Mouse (Mus musculus): ENCODE results near the gene Rfx3.

Gene Rfx3

DNA sequence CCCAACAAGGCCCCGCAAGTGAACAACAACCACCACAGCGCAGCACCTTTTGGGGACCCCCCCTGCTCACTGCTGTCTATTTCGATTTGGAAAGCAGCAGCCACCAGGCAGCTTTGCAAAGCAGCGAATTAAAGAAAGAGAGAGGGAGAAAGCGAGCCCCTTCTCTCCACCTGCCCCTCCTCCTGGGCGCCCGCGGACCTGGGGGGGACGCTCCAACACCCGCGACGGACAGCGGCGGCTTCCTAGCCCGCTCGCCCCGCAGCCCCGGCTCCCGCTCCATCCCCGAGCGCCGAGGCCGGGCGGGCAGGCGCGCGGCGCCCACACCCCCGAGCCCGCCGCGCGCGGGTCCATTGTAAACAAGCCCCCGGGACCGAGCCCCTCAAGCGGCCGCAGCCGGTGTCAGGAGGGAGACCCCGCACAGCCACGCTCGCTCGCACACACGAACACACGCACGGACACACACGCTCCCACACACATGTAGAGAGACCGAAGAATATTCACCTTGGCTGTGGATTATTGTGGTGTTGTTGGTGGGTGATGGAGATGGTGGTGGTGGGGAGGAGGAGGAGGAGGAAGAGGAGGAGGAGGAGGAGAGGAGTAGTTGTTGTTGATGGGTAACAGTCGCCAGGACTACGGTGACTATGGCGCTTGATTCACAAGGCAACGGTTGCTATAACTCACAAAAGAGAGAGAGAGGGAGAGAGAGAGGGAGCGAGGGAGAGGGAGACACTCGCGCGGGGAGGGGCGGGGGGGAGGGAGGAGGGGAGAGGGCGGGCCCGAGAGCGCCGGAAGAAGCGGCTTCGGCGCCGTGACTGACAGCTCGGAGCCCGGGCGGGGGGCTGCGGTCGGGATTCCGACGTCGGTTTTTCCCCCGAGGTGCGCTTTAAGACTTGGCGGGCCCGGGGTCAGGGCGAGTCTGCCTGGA lies at the start of gene Rfx3:
Rfx3 (minus strand) TSS at position 696 of the 925 bp plus-strand sequence.
- DNase-seq (ENCODE audit: low read depth in 1 of 2, low spot score in 2 of 2) = no peak

DNA sequence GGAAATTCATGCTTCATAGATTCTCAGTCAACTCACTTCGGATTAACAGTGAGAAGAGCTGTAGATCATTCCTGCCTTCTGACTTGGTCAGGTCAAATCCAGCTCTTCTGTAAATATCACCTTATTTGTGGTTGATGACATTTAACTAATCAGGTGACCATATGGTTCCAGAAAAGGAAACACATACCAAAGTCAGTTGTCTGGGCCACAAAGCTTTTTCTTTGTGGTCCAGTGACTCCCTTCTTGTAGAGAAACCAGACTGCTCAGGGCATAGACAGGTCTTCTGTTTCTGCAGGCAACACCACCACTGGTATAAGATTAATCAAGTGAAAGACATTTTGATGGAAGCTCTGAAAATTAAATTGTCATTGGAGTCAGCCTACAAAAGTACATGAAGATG lies 41.1 kb upstream of the Rfx3 start:
- no peak for DNase-seq (ENCODE audit: low read depth in 1 of 2, low spot score in 2 of 2)

GRCm38 (mm10) chr19:28051571-28051970 lies 40.6 kb upstream of the Rfx3 start:
- DNase-seq (ENCODE audit: low read depth in 1 of 2, low spot score in 2 of 2) = no peak

GRCm38 (mm10) chr19:28049280-28049679 lies 38.3 kb upstream of the Rfx3 start:
- no peak for DNase-seq (ENCODE audit: low read depth in 1 of 2, low spot score in 2 of 2)

GRCm38 (mm10) chr19:28046806-28047205 lies 35.8 kb upstream of the Rfx3 start:
- no peak for DNase-seq (ENCODE audit: low read depth in 1 of 2, low spot score in 2 of 2)

DNA sequence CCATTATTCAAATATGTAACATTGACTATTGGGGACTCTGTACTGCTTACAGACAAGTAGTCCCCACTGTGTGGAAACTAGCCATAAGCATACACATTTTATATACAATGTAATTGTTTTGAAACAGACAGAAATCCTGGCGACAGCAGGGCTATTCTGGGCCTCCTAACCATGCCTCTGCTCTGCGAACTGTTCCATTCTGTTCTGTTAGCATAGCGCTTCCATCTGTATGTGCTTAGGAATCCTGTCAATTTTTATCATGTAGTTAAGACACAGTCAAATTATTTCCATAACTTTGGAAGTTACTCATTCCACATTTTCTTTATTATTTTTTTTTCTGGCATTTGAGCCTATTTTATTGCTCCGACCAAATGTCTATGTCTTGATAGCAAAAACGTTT lies 34.0 kb upstream of the Rfx3 start:
- no peak for DNase-seq (ENCODE audit: low read depth in 1 of 2, low spot score in 2 of 2)

DNA sequence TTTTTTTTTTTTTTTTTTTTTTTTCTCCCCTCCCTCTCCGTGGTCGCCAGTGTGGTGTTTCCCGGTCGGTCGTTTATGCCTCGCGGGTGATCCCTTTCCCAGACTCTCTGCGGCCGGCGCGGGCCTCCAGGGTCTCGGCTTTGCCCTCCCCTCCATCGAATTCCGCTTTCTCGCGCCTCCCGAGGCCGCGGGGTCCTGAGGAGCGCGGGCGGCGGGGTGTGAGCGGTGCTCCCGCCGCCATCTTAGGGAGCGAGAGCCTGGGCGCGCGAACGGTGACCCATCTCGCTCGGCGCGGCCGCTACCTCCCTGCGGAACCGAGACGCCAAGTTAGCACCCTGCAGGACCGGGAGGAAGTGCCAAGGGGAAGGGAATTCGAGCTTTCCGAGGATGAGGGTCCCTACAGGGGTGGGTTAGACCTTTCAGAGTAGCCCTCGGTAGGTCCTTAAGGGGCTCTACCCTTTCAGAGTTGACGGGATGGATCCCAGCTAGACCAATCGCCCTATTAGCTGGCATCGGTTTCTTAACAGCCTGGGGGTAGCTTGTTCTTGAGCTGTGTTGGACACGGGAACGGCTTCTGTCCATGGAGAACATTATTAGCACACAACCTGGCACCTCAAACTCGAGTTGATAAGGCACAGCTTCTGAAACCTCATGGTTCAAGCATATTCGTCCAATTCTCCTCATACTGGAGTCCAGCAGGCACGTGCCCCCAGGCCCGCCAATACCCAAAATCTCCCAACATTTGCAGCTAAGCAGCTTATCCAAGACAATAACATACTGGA lies 943 bp upstream of the Rfx3 start:
- peak; percentile 37 to 70 for DNase-seq (ENCODE audit: low read depth in 1 of 2, low spot score in 2 of 2)

- peak; percentile 83 to 89 for DNase-seq (ENCODE audit: low read depth in 1 of 2, low spot score in 2 of 2)
Measured at GRCm38 (mm10) chr19:28011396-28011717, 391 bp upstream of the Rfx3 start.

GRCm38 (mm10) chr19:28009587-28010281 lies 1.2 kb downstream of the Rfx3 start:
- no peak for DNase-seq (ENCODE audit: low read depth in 1 of 2, low spot score in 2 of 2)

DNA sequence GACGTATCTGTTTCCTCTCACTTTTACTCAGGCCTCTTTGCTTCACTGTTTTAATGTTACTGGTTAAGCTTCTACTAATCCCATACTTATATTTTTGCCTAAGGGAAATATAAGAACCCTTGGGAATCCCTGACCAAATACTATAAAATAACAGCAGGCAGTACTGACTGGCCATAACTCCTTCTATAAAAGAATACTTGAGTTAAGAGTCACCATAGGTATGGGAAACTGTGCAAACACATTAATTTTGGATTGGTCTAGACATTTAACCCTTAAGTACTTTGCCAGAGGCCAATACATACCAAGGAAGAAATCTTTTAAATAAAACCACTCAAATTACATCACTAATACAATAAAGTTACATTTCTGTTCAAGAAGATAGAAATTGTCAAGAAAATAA lies 6.8 kb downstream of the Rfx3 start:
- no peak for DNase-seq (ENCODE audit: low read depth in 1 of 2, low spot score in 2 of 2)

DNA sequence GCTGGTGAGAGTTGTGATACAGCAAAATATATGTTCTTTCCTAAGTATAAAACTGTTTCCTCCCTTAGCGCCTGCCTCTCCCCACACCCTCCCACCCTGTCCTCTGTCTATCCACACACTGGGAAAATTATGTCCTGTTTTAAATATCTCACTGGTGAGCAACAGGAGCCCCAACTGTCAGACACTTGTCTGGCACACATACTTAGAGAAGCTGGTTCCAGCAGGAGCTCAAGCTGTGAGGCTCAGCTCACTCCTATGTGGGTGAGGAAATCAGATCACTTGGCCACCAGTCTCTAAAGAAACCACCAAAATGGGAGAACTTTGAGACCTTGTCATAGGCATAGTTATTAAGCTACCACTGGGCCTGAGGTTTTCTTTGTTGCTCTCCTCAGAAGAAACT lies 7.5 kb downstream of the Rfx3 start:
- no peak for DNase-seq (ENCODE audit: low read depth in 1 of 2, low spot score in 2 of 2)

DNA sequence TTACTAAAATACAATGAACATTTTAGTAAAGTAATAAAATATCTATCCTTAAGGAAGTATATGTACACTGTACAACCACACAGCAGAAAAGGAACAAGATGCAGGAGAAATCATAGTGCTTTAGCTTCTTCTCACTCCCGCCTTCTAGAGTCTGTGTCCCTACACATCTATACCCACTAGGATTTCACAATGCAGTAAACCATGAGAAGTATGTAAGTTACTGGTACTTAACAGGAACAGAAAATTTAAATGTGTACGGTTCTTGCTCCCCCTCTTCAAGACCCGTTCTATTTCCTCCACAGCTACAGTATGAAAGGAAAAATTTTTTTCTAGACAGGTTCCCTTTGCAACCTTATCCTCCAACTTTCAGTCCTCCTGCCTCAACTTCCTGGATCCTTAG lies 8.3 kb downstream of the Rfx3 start:
- no peak for DNase-seq (ENCODE audit: low read depth in 1 of 2, low spot score in 2 of 2)

- DNase-seq (ENCODE audit: low read depth in 1 of 2, low spot score in 2 of 2) = no peak
Measured at GRCm38 (mm10) chr19:27992800-27993199, 18.2 kb downstream of the Rfx3 start.

DNA sequence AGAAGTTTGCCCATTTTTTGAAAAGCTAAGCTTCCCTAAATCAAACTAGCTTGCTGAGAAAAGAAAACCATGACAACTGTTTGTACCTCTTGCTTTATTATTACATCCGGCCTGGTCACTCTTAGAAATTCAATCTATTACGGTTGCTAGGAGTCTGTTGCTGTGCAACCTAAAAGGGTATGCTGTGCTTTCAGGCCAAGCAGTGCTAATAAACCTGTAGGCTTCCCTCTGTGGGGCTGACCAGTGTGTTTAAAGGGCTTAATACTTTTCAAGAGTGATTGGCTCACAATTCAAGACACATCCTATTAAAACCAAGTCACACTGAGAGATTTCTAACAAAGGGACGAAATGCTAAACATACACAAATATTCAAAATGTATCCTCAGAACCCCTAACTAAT lies 22.2 kb downstream of the Rfx3 start:
- no peak for DNase-seq (ENCODE audit: low read depth in 1 of 2, low spot score in 2 of 2)

DNA sequence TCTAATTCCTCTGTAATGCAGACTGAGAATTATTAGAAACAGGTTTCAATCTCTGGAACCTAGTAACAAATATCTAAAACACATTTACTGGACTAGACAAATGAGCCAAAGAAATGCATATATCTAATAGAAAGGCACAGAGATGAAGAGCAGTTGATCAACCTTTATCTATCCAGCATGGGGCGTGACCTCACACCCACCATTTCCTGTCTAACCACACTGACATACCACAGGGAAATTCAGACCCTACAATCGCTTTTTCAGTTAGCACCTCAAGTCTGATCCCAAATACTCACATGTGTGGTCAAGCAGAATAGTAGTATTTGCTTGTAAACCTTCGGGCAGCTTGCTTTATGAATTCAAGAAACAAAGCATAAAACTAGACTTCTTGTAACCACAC lies 43.4 kb downstream of the Rfx3 start:
- DNase-seq (ENCODE audit: low read depth in 1 of 2, low spot score in 2 of 2) = no peak

DNA sequence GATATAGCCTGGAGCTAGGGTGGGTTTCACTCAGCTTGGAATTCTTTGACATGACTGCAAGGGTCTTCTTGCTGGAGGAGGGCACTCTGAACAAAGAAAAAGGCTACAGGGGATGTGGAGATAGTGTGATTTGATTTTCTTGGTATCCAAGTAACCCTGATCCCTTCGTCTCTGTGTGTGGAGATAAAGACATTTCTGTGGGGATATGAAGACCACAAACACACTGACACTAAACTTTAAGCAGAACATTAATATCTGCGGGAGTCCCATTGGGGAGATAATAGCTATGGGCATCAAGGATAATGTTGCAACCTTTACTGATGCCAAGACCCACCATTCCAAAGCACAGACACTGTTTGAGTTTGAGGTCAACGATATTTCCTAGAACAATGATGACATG lies 49.7 kb downstream of the Rfx3 start:
- no peak for DNase-seq (ENCODE audit: low read depth in 1 of 2, low spot score in 2 of 2)

GRCm38 (mm10) chr19:27935453-27935852 lies 75.5 kb downstream of the Rfx3 start:
- DNase-seq (ENCODE audit: low read depth in 1 of 2, low spot score in 2 of 2) = no peak

DNA sequence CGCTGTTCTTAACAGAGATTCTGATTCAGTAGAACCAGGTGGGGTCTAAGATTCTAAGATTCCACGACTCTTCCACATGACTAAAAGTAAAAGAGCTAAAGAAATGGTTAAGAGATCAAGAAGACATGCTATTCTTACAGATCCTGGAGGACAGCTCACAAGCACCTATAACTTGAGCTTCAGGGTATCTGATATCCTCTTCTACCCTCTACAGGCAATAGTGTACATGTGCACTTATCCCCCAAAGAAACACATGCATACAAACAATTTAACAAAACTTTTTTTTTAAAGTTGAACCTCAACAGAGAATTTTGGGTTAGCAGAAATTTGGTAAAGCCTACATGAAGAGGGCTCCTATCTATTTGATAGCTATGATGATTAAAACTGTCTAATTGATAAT lies 79.8 kb downstream of the Rfx3 start:
- DNase-seq (ENCODE audit: low read depth in 1 of 2, low spot score in 2 of 2) = no peak

DNA sequence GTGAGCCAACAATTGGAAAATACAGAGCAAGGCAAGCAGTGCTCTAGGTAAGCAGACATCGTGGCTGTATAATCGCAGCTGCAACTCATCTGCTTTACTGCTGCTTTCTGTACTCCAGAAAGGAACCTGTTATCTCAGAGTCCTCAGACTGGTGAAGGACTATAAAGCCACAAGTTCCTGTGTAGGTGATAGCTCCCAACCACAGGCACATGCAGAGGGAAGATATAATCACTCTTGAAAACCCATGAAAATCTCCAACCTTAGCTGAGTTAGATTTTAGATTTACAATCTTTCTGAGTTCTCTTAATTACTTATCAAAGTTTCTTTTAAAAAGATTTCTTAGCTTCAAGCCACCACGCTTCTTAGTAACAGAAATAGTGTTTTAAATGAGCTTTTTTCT lies 84.6 kb downstream of the Rfx3 start:
- no peak for DNase-seq (ENCODE audit: low read depth in 1 of 2, low spot score in 2 of 2)

DNA sequence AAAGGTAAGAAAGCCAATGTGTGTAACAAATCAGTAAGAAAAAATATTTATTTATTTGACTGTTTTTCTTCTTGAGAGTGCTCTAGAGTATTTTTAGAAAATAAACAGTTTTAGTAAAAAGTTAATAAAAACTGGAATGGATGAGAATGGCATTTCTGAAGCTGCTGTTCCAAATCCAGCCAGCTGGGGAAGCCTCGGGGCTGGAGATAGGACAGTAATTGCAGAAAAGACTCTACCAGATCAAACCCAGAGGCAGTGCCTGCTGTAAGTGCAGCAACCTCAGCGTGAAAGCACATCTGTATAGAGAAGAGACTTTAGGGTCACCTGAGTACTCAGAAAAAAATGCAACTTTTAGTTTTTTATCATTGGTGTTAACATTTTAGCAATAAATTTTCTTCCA lies 91.9 kb downstream of the Rfx3 start:
- no peak for DNase-seq (ENCODE audit: low read depth in 1 of 2, low spot score in 2 of 2)

- no peak for DNase-seq (ENCODE audit: low read depth in 1 of 2, low spot score in 2 of 2)
Measured at GRCm38 (mm10) chr19:27916446-27916845, 94.5 kb downstream of the Rfx3 start.

DNA sequence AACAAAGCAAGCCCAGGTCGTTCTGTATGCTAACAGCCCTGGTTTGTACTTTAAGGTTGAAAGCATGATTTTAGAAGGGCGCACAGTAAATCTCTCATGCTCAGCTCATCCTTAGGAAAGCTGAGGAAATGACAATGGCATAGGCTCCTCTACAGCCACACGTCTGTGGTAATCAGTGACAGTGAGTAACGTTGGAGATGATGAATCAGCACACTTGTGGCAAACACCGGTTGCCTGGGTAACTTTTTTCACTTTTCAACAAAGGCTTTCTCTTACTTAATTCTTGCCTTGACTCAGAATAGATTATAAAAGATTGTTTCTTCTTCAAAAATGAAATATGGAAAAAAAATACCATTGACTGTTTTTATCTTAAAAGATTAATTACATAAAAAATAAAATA lies 104.0 kb downstream of the Rfx3 start:
- DNase-seq (ENCODE audit: low read depth in 1 of 2, low spot score in 2 of 2) = no peak

Measured in monocyte, adult 2 months (primary cell).